Mouse (Mus musculus) kidney, adult 8-10 months (tissue): ENCODE results near the gene Gm906.
A peak's percentile ranks its signal among the peaks of the same experiment; 100 is the strongest.
"Not testable (repeated sequence)": the region's sequence is repeated elsewhere in the genome, so short reads cannot be mapped to it uniquely, and the experiment has no call there.

Source experiments
- DNase-seq, 2 experiments: peaks; one replicate each; pipeline ENCODE4 v3.0.0; 2022

Gm906 gene

GRCm38 (mm10) chr13:50250208-50250607, at the start of gene Gm906:
TSS of gene Gm906 (minus strand) at chr13:50250308.
- not testable (repeated sequence) for DNase-seq

GRCm38 (mm10) chr13:50283308-50283707, 33.2 kb upstream of the Gm906 start:
- not testable (repeated sequence) for DNase-seq

- no peak for DNase-seq
Observed at GRCm38 (mm10) chr13:50236487-50236886, 13.6 kb downstream of the Gm906 start.

GRCm38 (mm10) chr13:50211842-50212241, 38.3 kb downstream of the Gm906 start:
- peak; percentile 13 to 25 for DNase-seq

GRCm38 (mm10) chr13:50210191-50210590, 39.9 kb downstream of the Gm906 start:
- peak; percentile 18 to 24 for DNase-seq

GRCm38 (mm10) chr13:50209651-50210050, 40.5 kb downstream of the Gm906 start:
- not testable (repeated sequence) for DNase-seq

- DNase-seq: no peak
Observed at GRCm38 (mm10) chr13:50207966-50208365, 42.1 kb downstream of the Gm906 start.

GRCm38 (mm10) chr13:50196831-50197230, 53.3 kb downstream of the Gm906 start:
- peak in 1 of 2 experiments; percentile 32 for DNase-seq
